Mouse (Mus musculus) neural tube, embryonic 14.5 days (tissue): ENCODE data around the gene Gas6. TPM values are rescaled to one million over a fixed set of nuclear protein-coding genes. Genes with fewer than 3 reads are reported as not detected.

Experiments used
- polyA plus RNA-seq: library from polyadenylated mRNA; unstranded; fragments of >200 nt; fragmentation: Nextera tagmentation; extraction: Ambion mirVana; gene quantifications from 2 replicates; pipeline ENCODE4 v1.2.1, GENCODE M21; 2014

The Gas6 gene
- polyA plus RNA-seq, 1 experiment from 2014 or later = 26.6 TPM

Other genes with a start within 250 kb of the Gas6 start
- 0.64 and 1.0 TPM in 2 replicates for gene Adprhl1, start 240.3 kb downstream of the Gas6 start, polyA plus RNA-seq
- 36.8 and 39.5 TPM in 2 replicates for gene Dcun1d2, start 206.4 kb downstream of the Gas6 start, polyA plus RNA-seq
- 47.8 and 56.3 TPM in 2 replicates for gene Tmco3, start 206.3 kb downstream of the Gas6 start, polyA plus RNA-seq
- gene Tfdp1, start 155.7 kb downstream of the Gas6 start, polyA plus RNA-seq = 93.0 and 103 TPM in 2 replicates
- not detected in 2 replicates for gene Atp4b, start 97.7 kb downstream of the Gas6 start, polyA plus RNA-seq
- not detected in 2 replicates for gene Grk1, start 89.4 kb downstream of the Gas6 start, polyA plus RNA-seq
- 1.2 and 1.5 TPM in 2 replicates for gene Tmem255b, start 59.3 kb downstream of the Gas6 start, polyA plus RNA-seq
- not detected in 2 replicates for gene 1700029H14Rik, start 68.0 kb upstream of the Gas6 start, polyA plus RNA-seq
- gene Rasa3, start 183.1 kb upstream of the Gas6 start, polyA plus RNA-seq = 34.4 and 38.3 TPM in 2 replicates
- 0.90 and 1.2 TPM in 2 replicates for gene Cfap97d2, start 211.4 kb upstream of the Gas6 start, polyA plus RNA-seq